Mouse (Mus musculus) kidney, adult 18-20 months (tissue): Measurements from ENCODE around the gene Rpp25l.
"Not testable (repeated sequence)": the region's sequence is repeated elsewhere in the genome, so short reads cannot be mapped to it uniquely, and the experiment has no call there.

Experiments
- DNase-seq: peaks from one replicate; pipeline ENCODE4 v3.0.0; 2021

Gene Rpp25l

GRCm38 (mm10) chr4:41731052-41731765, 17.9 kb upstream of the Rpp25l start, which contains the start of gene Arid3c:
Arid3c (minus strand) TSS chr4:41731142.
- no peak for DNase-seq

GRCm38 (mm10) chr4:41726826-41727621, 13.7 kb upstream of the Rpp25l start:
- DNase-seq: no peak

DNA sequence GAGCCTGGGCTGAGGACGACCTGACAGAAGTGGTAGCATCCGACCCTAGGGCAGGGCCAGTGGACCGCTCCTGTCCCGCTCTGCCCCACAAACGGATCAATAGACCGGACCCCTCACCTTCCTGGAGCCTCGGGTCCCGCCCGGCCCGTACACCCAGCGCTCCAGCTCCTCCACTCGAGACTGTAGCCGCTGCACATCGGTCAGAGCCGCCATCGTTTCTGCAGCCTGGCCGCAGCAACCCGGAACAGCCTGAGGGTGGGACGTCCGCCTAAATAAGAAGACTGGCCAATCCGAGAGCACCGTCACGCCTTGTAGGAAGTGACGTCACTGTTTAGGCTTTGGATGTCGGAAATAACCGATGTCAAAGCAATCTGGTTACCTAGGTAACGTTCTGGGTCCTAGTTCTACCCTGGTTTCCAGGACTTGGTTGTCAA, 9.6 kb upstream of the Rpp25l start, which contains the start of gene Dctn3:
Gene Dctn3 (minus strand): TSS at position 253 of the 434 bp plus-strand sequence.
- DNase-seq: peak; percentile 90

GRCm38 (mm10) chr4:41716834-41717233, 3.5 kb upstream of the Rpp25l start:
- no peak for DNase-seq

DNA sequence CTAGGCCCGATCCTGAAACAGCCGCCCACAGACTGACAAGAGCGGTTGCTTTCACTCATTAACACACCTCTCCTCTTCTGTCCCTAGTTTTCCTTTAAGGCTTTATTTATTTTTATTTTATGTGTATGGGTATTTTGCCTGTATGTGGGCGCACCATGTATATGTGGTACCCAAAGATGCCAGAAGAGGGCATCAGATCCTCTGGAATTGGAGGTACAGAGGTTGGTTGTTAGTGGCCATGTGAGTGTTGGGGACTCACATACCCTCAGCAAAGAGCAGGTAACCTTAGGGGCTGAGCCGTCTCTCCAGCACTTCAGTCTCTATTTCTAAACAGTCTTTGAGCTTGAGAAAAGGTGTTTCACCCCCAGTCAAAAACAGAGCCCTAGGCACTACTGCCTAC, 2.3 kb upstream of the Rpp25l start:
- peak; percentile 57 for DNase-seq

DNA sequence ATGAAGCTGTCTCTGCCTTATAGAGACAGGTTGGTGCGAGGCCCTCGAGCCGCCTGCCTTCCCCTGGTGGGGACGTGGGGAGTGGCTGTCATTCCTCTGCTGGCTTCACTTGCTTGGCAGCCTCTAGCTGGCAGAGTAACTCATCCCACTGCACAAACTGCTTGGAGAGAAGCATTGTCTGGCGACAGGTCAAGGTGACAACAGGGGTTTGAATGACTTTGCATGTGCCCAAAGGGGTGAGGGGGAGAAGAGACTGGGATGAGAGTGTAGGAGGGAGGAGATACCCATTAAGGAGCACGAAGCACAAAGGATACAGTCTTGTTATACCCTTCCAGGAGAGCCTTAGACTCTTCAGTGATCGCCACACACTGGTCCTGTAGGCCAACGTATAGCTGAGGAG, 1.7 kb upstream of the Rpp25l start:
- no peak for DNase-seq

DNA sequence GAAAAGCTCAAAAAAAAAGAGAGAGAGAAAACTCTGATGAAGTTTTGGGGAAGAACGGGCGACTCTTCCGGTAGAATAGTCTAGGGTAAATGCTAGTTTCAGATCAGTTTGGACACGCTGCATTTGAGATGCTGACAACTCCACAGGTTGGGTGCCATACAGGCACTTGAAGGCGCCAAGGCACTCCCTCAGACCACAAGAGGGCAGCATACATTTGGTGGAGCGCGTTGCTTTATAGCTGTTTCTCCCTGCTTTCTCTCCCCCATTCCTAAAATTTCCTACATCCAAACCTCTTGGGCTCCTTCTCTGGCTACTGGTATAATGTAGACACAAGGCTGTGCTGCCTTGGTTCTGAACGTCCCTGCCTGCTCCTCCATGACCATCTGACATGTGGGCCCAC, 942 bp upstream of the Rpp25l start:
- DNase-seq: peak; percentile 69

DNA sequence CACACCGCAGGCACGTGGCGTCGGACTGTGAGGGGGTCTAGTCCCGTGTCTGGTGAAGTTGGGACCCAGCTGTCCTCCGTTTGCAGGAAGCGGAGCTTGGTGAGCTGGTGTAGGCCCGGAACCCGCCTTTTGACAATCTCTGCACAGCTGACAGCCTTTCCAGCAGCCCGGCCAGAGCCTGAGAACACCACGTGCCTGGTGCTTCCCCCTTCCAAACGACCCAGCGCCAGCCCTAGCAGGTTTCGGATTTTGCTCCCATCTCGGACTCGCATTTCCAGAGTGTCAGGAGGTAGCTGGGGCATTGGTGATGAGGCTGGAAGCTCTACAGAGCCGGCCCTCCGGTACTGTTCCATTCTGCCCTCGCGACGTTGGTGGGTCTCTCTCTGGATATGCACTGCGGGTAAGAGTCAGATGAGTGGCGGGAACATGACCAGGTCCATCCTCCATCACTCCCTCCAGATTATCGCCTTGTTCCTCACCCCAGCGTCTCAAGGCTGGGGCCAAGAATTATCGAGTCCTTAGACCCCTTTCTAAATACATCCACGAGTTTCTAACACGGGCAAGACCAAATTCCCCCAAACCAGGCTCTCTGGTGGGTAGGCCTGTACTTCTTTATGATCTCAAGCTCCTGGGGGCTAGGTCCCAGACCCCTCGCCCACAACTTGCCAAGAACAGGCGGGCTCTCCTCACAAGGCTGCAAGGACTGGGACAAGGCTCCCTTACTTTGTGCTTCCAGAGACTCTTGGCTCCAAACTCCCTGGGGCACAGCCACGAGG, 725 bp downstream of the Rpp25l start:
- peak; percentile 25 for DNase-seq

- DNase-seq: no peak
These were observed 1.5 kb downstream of the Rpp25l start for GRCm38 (mm10) chr4:41711705-41712375.

DNA sequence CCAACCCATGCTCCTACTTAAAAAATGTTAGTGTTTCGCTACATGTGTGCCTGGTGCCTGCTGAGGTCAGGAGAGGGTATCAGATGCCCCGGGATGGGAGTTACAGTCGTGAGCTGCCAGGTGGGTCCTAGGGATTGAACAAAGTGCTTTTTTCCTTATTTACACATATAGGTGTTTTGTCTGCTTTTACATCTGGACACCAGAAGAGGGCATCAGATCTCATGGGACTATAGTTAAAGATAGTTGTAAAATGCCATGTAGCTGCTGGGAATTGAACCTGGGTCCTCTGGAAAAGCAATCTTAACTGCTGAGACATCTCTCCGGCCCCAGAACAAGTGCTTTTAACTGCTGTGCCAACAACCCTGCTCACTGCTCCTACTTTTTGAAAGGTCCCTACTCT, 3.1 kb downstream of the Rpp25l start:
- no peak for DNase-seq

DNA sequence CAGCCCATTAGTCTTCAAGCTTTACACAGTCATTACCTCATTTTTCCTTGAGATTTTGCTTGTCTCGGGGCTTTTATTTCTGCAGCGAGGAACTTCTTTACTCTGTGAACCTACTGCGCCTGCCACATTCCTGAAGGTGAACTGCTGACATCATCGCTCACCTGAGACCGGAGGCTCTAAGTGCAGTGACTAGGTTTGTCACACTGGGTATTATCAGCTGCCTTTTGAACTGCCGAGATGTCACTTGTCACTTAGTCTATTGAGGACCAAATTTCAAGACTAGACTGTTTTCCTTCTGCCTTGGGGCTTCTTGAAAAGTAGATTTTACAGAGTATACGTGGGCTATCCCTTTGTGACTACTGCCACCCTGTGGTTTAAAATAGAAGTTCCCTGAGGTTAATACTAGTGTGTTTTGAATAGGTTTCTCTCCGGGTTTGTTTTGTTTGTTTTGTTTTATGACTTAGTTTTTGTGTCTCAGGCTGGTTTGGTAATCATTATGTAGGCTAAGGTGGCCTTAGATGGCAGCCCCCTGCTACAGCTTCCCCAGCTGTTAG, 5.1 kb downstream of the Rpp25l start:
- DNase-seq: peak; percentile 50

DNA sequence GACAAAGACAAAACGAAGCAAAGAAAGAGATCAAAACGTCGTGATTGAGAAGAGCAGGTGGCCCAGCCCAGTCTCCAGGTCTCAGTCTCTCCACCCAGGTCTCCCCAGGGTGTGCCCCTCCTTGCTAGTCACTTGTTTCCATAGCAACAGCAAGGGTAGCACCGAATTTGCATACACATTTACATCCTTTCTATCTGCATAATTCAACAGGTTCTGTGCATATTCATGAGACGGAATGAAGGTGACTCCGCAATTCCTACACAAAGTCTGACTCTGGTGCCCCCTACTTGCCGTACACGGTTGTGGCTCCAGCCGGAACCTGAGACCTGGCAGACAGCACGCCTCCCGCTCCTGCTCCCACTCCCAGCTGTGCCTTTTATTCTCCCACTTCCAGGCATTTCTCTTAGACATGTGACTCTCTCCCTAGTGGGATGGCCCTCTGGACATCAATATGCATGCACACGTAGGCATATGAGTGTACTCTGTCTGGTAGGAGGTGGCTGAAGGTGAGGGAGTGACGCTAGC, 6.3 kb downstream of the Rpp25l start:
- DNase-seq: peak; percentile 82

GRCm38 (mm10) chr4:41705922-41706754, 7.2 kb downstream of the Rpp25l start:
- no peak for DNase-seq

GRCm38 (mm10) chr4:41704651-41705050, 8.7 kb downstream of the Rpp25l start:
- DNase-seq: peak; percentile 24

GRCm38 (mm10) chr4:41702226-41702625, 11.1 kb downstream of the Rpp25l start:
- DNase-seq: not testable (repeated sequence)

- DNase-seq: not testable (repeated sequence)
These were observed 13.1 kb downstream of the Rpp25l start for GRCm38 (mm10) chr4:41700224-41700623.

- not testable (repeated sequence) for DNase-seq
These were observed 13.6 kb downstream of the Rpp25l start, which contains the start of gene Il11ra1 for GRCm38 (mm10) chr4:41699783-41700182. Il11ra1 (plus strand) TSS chr4:41699989.

- peak; percentile 62 for DNase-seq
These were observed 14.8 kb downstream of the Rpp25l start for GRCm38 (mm10) chr4:41698421-41699016.

GRCm38 (mm10) chr4:41696930-41697841, 16.1 kb downstream of the Rpp25l start, which contains the start of gene Cntfr:
Cntfr (minus strand) TSS chr4:41697089.
- peak; percentile 88 for DNase-seq
